Mouse (Mus musculus) left cerebral cortex, postnatal 10 days (tissue): ENCODE results near the gene Pygo1. TPM values are rescaled to one million over a fixed set of nuclear protein-coding genes. Genes with fewer than 3 reads are reported as not detected.
A peak's percentile ranks its signal among the peaks of the same experiment; 100 is the strongest.

ENCODE experiments used
- DNase-seq, 2 experiments: peaks; one replicate each; pipeline ENCODE4 v3.0.0; 2021 to 2022; ENCODE audit warnings: low spot score in 2 of 2, mixed read lengths in 1 of 2; ENCODE audit errors: extremely low spot score in 1 of 2
- intact Hi-C: fragments of 180-260 bp; cut with DNase I; formaldehyde crosslinking; loops from one replicate; pipeline ENCODE4 v1.15.1; 2025
- total RNA-seq, 2 experiments: library from RNA; stranded (reverse); gene quantifications; 2 replicates each; pipeline ENCODE4 v1.2.3; 2021

Pygo1 gene
- total RNA-seq, 2 experiments from 2014 or later, result 13.9 to 14.1 TPM

GRCm38 (mm10) chr9:72923068-72923467 is 2.4 kb upstream of the Pygo1 start:
- intact Hi-C loops, result no loop called here
- DNase-seq, result no peak

- intact Hi-C loops, result no loop called here
- no peak for DNase-seq
Observed at GRCm38 (mm10) chr9:72925935-72926258, 452 bp downstream of the Pygo1 start.

GRCm38 (mm10) chr9:72931166-72931790 is 5.8 kb downstream of the Pygo1 start:
- intact Hi-C loops, result no loop called here

GRCm38 (mm10) chr9:72935309-72935708 is 9.9 kb downstream of the Pygo1 start:
- intact Hi-C loops, result no loop called here
- DNase-seq, result no peak

More at GRCm38 (mm10) chr9:72931166-72931790, 5.8 kb downstream of the Pygo1 start:
- DNase-seq, result peak in 1 of 2 experiments; percentile 48

GRCm38 (mm10) chr9:72936301-72936700 is 10.9 kb downstream of the Pygo1 start:
- intact Hi-C loops, result no loop called here

GRCm38 (mm10) chr9:72943424-72943823 is 18.0 kb downstream of the Pygo1 start:
- intact Hi-C loops, result no loop called here

More at GRCm38 (mm10) chr9:72936301-72936700, 10.9 kb downstream of the Pygo1 start:
- DNase-seq, result no peak

GRCm38 (mm10) chr9:72944286-72944685 is 18.8 kb downstream of the Pygo1 start:
- intact Hi-C loops, result no loop called here
- DNase-seq, result no peak

More at GRCm38 (mm10) chr9:72943424-72943823, 18.0 kb downstream of the Pygo1 start:
- DNase-seq, result no peak

GRCm38 (mm10) chr9:72947010-72947409 is 21.6 kb downstream of the Pygo1 start:
- intact Hi-C loops, result no loop called here
- no peak for DNase-seq

GRCm38 (mm10) chr9:72949572-72949971 is 24.1 kb downstream of the Pygo1 start:
- intact Hi-C loops, result no loop called here
- DNase-seq, result no peak

- DNase-seq, result no peak
- intact Hi-C loops, result loop anchor here (5.0 kb wide), 1 partner anchor 62 kb away; no protein-coding TSS in a partner anchor
Observed at GRCm38 (mm10) chr9:72954746-72955145, 29.3 kb downstream of the Pygo1 start.

GRCm38 (mm10) chr9:72955546-72955945 is 30.1 kb downstream of the Pygo1 start:
- DNase-seq, result no peak
- intact Hi-C loops, result no loop called here

GRCm38 (mm10) chr9:72958521-72959450 is 33.3 kb downstream of the Pygo1 start, which contains the start of the genes Dyx1c1 and Gm44503:
Gene Dyx1c1, plus strand, starts transcription at chr9:72958785.
Gene Gm44503, plus strand, starts transcription at chr9:72958852.
- DNase-seq, result peak; percentile 75 to 89
- intact Hi-C loops, result no loop called here

GRCm38 (mm10) chr9:72961346-72961745 is 35.9 kb downstream of the Pygo1 start:
- no peak for DNase-seq
- intact Hi-C loops, result no loop called here

- intact Hi-C loops, result no loop called here
- no peak for DNase-seq
Observed at GRCm38 (mm10) chr9:72961959-72962358, 36.5 kb downstream of the Pygo1 start.

GRCm38 (mm10) chr9:72968349-72969061 is 43.1 kb downstream of the Pygo1 start:
- intact Hi-C loops, result no loop called here
- peak; percentile 61 to 72 for DNase-seq

- DNase-seq, result peak in 1 of 2 experiments; percentile 62
- intact Hi-C loops, result no loop called here
Observed at GRCm38 (mm10) chr9:72969874-72970273, 44.4 kb downstream of the Pygo1 start.

- intact Hi-C loops, result no loop called here
- no peak for DNase-seq
Observed at GRCm38 (mm10) chr9:72972435-72972834, 47.0 kb downstream of the Pygo1 start.

- no peak for DNase-seq
- intact Hi-C loops, result no loop called here
Observed at GRCm38 (mm10) chr9:72972984-72973383, 47.5 kb downstream of the Pygo1 start.

- intact Hi-C loops, result no loop called here
- no peak for DNase-seq
Observed at GRCm38 (mm10) chr9:72974734-72975133, 49.3 kb downstream of the Pygo1 start.
